14 mouse cellular contexts compared by ENCODE assay signal in genomic region chr16:11619951-11620350, GRCm38 (mm10).
"Had no signal": no experiment of that assay in that cellular context is flagged by ENCODE, and none has a peak within 500 bp of the region (broad histone marks: within the 10 kb centered on the region; RNA-seq: fewer than 3 reads in every experiment).

No protein-coding gene starts in this region.

- H3K4me1 ChIP-seq: midbrain, embryonic 10.5 days; midbrain, embryonic 13.5 days; midbrain, embryonic 15.5 days; neural tube, embryonic 12.5 days had no signal

- H3K27me3 ChIP-seq: midbrain, embryonic 13.5 days; midbrain, embryonic 15.5 days; neural tube, embryonic 12.5 days had no signal

- H3K36me3 ChIP-seq: midbrain, embryonic 15.5 days; neural tube, embryonic 12.5 days had no signal

- H3K4me3 ChIP-seq: midbrain, embryonic 10.5 days; midbrain, embryonic 13.5 days; midbrain, embryonic 15.5 days; neural tube, embryonic 12.5 days had no signal

- H3K9me3 ChIP-seq: midbrain, embryonic 15.5 days had no signal

- DNase-seq: lung, adult 18-20 months; lung, embryonic 14.5 days; lung, postnatal 10 days; lung, postnatal 4 days; right cerebral cortex, postnatal 25 days; right cerebral cortex, postnatal 4 days; spleen, adult 18-20 months; thymus, adult 18-20 months; thymus, postnatal 14 days; thymus, postnatal 36 days had no signal

- H3K27ac ChIP-seq: midbrain, embryonic 10.5 days; midbrain, embryonic 13.5 days; midbrain, embryonic 15.5 days; neural tube, embryonic 12.5 days had no signal
